Mouse (Mus musculus) midbrain, embryonic 10.5 days (tissue): ENCODE results near the gene Rimkla. TPM values are rescaled to one million over a fixed set of nuclear protein-coding genes. Genes with fewer than 3 reads are reported as not detected.

Source experiments
- DNase-seq: peaks from one replicate; pipeline ENCODE4 v3.0.0-alpha.2; 2017; ENCODE audit warnings: low spot score
- H3K27ac ChIP-seq: fragments of 300-500 bp; sonication (generic); replicated peaks from 2 replicates; pipeline ENCODE4 v1.5.1; 2016; ENCODE audit warnings: mild to moderate bottlenecking
- H3K27me3 ChIP-seq: fragments of 300-500 bp; sonication (generic); 2 replicates; pipeline ENCODE4 v1.6.1; 2016; ENCODE audit warnings: low read depth, mild to moderate bottlenecking; ENCODE audit not compliant: poor library complexity, severe bottlenecking
- H3K36me3 ChIP-seq: fragments of 300-500 bp; sonication (generic); 2 replicates; pipeline ENCODE4 v1.6.1; 2016; ENCODE audit warnings: mild to moderate bottlenecking, moderate library complexity
- H3K4me1 ChIP-seq: fragments of 300-500 bp; sonication (generic); 2 replicates; pipeline ENCODE4 v1.6.1; 2016
- H3K4me3 ChIP-seq: fragments of 300-500 bp; sonication (generic); 2 replicates; pipeline ENCODE4 v1.5.1; 2016; ENCODE audit warnings: mild to moderate bottlenecking, moderate library complexity
- H3K9me3 ChIP-seq: fragments of 300-500 bp; sonication (generic); replicated peaks from 2 replicates; pipeline ENCODE4 v1.6.1; 2016; ENCODE audit warnings: mild to moderate bottlenecking
- WGBS: fragments of 180-500 bp; shearing (Covaris S2); methylation state at CpG from one replicate; pipeline ENCODE4 v1.1.7; 2016; 5-methylcytosine and 5-hydroxymethylcytosine counted together
- polyA plus RNA-seq: library from polyadenylated mRNA; unstranded; fragments of >200 nt; fragmentation: Nextera tagmentation; extraction: Ambion mirVana; gene quantifications from 2 replicates; pipeline ENCODE4 v1.2.1, GENCODE M21; 2016

The Rimkla gene
- polyA plus RNA-seq, 1 experiment from 2014 or later: 3.8 TPM

- DNase-seq: no peak
- Histone ChIP-seq H3K4me3 (no peak overlapping the region), H3K27me3 (no peaks in the 10 kb centered on the region), H3K27ac (no peak overlapping the region), H3K9me3 (no peaks in the 10 kb centered on the region), H3K4me1 (peaks cover 8% of the 10 kb centered on the region; the same call in 1 of the 2 replicates), H3K36me3 (no peaks in the 10 kb centered on the region)
- 73% methylated on average over 11 of the region's 11 CpGs for WGBS
Observed at GRCm38 (mm10) chr4:119462858-119463755, 29.3 kb downstream of the Rimkla start.

GRCm38 (mm10) chr4:119462457-119462856 lies 30.0 kb downstream of the Rimkla start:
- Histone ChIP-seq H3K4me3 (no peak overlapping the region), H3K27me3 (no peaks in the 10 kb centered on the region), H3K27ac (no peak overlapping the region), H3K9me3 (no peaks in the 10 kb centered on the region), H3K36me3 (no peaks in the 10 kb centered on the region), H3K4me1 (peaks cover 8% of the 10 kb centered on the region; the same call in 1 of the 2 replicates)
- 84% methylated on average over 3 of the region's 3 CpGs for WGBS
- DNase-seq: no peak

GRCm38 (mm10) chr4:119460728-119461141 lies 31.7 kb downstream of the Rimkla start:
- Histone ChIP-seq H3K9me3 (no peaks in the 10 kb centered on the region), H3K4me1 (peaks cover 8% of the 10 kb centered on the region; the same call in 1 of the 2 replicates), H3K27me3 (no peaks in the 10 kb centered on the region), H3K4me3 (no peak overlapping the region), H3K27ac (no peak overlapping the region), H3K36me3 (no peaks in the 10 kb centered on the region)
- DNase-seq: no peak
- 65% methylated on average over 8 of the region's 8 CpGs for WGBS

GRCm38 (mm10) chr4:119460296-119460695 lies 32.1 kb downstream of the Rimkla start:
- Histone ChIP-seq H3K27ac (no peak overlapping the region), H3K4me1 (peaks cover 8% of the 10 kb centered on the region; the same call in 1 of the 2 replicates), H3K4me3 (no peak overlapping the region), H3K27me3 (no peaks in the 10 kb centered on the region), H3K36me3 (no peaks in the 10 kb centered on the region), H3K9me3 (no peaks in the 10 kb centered on the region)
- whole genome bisulfite sequencing: 72% methylated on average over 5 of the region's 5 CpGs
- DNase-seq: no peak

GRCm38 (mm10) chr4:119453533-119453932 lies 38.9 kb downstream of the Rimkla start:
- Histone ChIP-seq H3K36me3 (no peaks in the 10 kb centered on the region), H3K27ac (peak overlapping the region; percentile 64; the same call in 1 of the 2 replicates), H3K27me3 (no peaks in the 10 kb centered on the region), H3K9me3 (no peaks in the 10 kb centered on the region), H3K4me3 (no peak overlapping the region), H3K4me1 (peaks cover 10% of the 10 kb centered on the region)
- peak; percentile 25 for DNase-seq
- 19% methylated on average over 6 of the region's 6 CpGs for WGBS

GRCm38 (mm10) chr4:119453128-119453527 lies 39.3 kb downstream of the Rimkla start:
- H3K27ac ChIP-seq: peak overlapping the region; percentile 64; the same call in 1 of the 2 replicates

GRCm38 (mm10) chr4:119450436-119450835 lies 42.0 kb downstream of the Rimkla start:
- Histone ChIP-seq H3K4me3 (no peak overlapping the region), H3K36me3 (no peaks in the 10 kb centered on the region), H3K27me3 (no peaks in the 10 kb centered on the region), H3K27ac (no peak overlapping the region), H3K4me1 (peaks cover 10% of the 10 kb centered on the region), H3K9me3 (no peaks in the 10 kb centered on the region)
- DNase-seq: no peak
- WGBS: 75% methylated on average over 7 of the region's 7 CpGs

More at GRCm38 (mm10) chr4:119453128-119453527, 39.3 kb downstream of the Rimkla start:
- Histone ChIP-seq H3K4me1 (peaks cover 10% of the 10 kb centered on the region), H3K27me3 (no peaks in the 10 kb centered on the region), H3K4me3 (no peak overlapping the region), H3K9me3 (no peaks in the 10 kb centered on the region), H3K36me3 (no peaks in the 10 kb centered on the region)
- WGBS: 70% methylated on average over 5 of the region's 5 CpGs
- DNase-seq: no peak

GRCm38 (mm10) chr4:119447786-119448185 lies 44.6 kb downstream of the Rimkla start:
- no peaks in the 10 kb centered on the region for H3K27me3 ChIP-seq
- WGBS: 83% methylated on average over 3 of the region's 3 CpGs
- H3K4me1 ChIP-seq: peaks cover under 1% of the 10 kb centered on the region; the same call in 1 of the 2 replicates
- no peaks in the 10 kb centered on the region for H3K36me3 ChIP-seq
- no peak overlapping the region for H3K27ac ChIP-seq
- no peak overlapping the region for H3K4me3 ChIP-seq
- no peak for DNase-seq
- H3K9me3 ChIP-seq: no peaks in the 10 kb centered on the region

GRCm38 (mm10) chr4:119447261-119447660 lies 45.2 kb downstream of the Rimkla start:
- no peak overlapping the region for H3K4me3 ChIP-seq
- WGBS: 95% methylated on average over 6 of the region's 6 CpGs
- H3K27ac ChIP-seq: no peak overlapping the region
- H3K27me3 ChIP-seq: no peaks in the 10 kb centered on the region
- H3K4me1 ChIP-seq: peaks cover 5% of the 10 kb centered on the region
- H3K36me3 ChIP-seq: no peaks in the 10 kb centered on the region
- H3K9me3 ChIP-seq: no peaks in the 10 kb centered on the region
- DNase-seq: no peak

- Histone ChIP-seq H3K36me3 (no peaks in the 10 kb centered on the region), H3K27ac (no peak overlapping the region), H3K9me3 (no peaks in the 10 kb centered on the region), H3K4me1 (peaks cover 5% of the 10 kb centered on the region), H3K27me3 (no peaks in the 10 kb centered on the region), H3K4me3 (no peak overlapping the region)
- no peak for DNase-seq
- WGBS: 40% methylated on average over 6 of the region's 6 CpGs
Observed at GRCm38 (mm10) chr4:119442539-119442938, 49.9 kb downstream of the Rimkla start.

- no peaks in the 10 kb centered on the region for H3K27me3 ChIP-seq
- no peak for DNase-seq
- H3K27ac ChIP-seq: no peak overlapping the region
- H3K36me3 ChIP-seq: no peaks in the 10 kb centered on the region
- no peak overlapping the region for H3K4me3 ChIP-seq
- WGBS: 94% methylated on average over 4 of the region's 4 CpGs
- no peaks in the 10 kb centered on the region for H3K9me3 ChIP-seq
- peaks cover 5% of the 10 kb centered on the region for H3K4me1 ChIP-seq
Observed at GRCm38 (mm10) chr4:119441836-119442235, 50.6 kb downstream of the Rimkla start.

- no peaks in the 10 kb centered on the region for H3K36me3 ChIP-seq
- H3K27me3 ChIP-seq: no peaks in the 10 kb centered on the region
- DNase-seq: no peak
- H3K27ac ChIP-seq: no peak overlapping the region
- H3K4me1 ChIP-seq: peaks cover 5% of the 10 kb centered on the region
- peaks cover 9% of the 10 kb centered on the region; the same call in 1 of the 2 replicates for H3K9me3 ChIP-seq
- H3K4me3 ChIP-seq: no peak overlapping the region
- WGBS: 91% methylated on average over 2 of the region's 2 CpGs
Observed at GRCm38 (mm10) chr4:119437936-119438335, 54.5 kb downstream of the Rimkla start.

- Histone ChIP-seq H3K36me3 (no peaks in the 10 kb centered on the region), H3K27me3 (peaks cover 6% of the 10 kb centered on the region; the same call in 1 of the 2 replicates), H3K9me3 (peaks cover 3% of the 10 kb centered on the region; the same call in 1 of the 2 replicates), H3K4me1 (no peaks in the 10 kb centered on the region), H3K4me3 (no peak overlapping the region), H3K27ac (no peak overlapping the region)
- 40% methylated on average over 5 of the region's 5 CpGs for WGBS
- no peak for DNase-seq
Observed at GRCm38 (mm10) chr4:119430678-119431077, 61.8 kb downstream of the Rimkla start.
